Mouse (Mus musculus) R1 (cell line): ENCODE measurements around the gene Acp4.

Experiments used
- DNase-seq: peaks from one replicate; pipeline ENCODE4 v3.0.0-alpha.2; 2018; ENCODE audit warnings: low read depth, low spot score

Acp4 gene

GRCm38 (mm10) chr7:44257278-44257677 is at the start of gene Acp4:
Gene Acp4, minus strand, starts transcription at chr7:44257378.
- no peak for DNase-seq

- no peak for DNase-seq
Observed at GRCm38 (mm10) chr7:44306516-44307240, 49.5 kb upstream of the Acp4 start, which contains the start of gene Clec11a. Gene Clec11a, minus strand, starts transcription at chr7:44306902.

- no peak for DNase-seq
Observed at GRCm38 (mm10) chr7:44305686-44306085, 48.5 kb upstream of the Acp4 start.

- peak; percentile 100 for DNase-seq
Observed at GRCm38 (mm10) chr7:44304775-44305641, 47.8 kb upstream of the Acp4 start.

GRCm38 (mm10) chr7:44304463-44304774 is 47.2 kb upstream of the Acp4 start:
- DNase-seq = no peak

GRCm38 (mm10) chr7:44303346-44304340 is 46.5 kb upstream of the Acp4 start:
- DNase-seq = no peak

- DNase-seq = peak; percentile 73
Observed at GRCm38 (mm10) chr7:44297501-44297900, 40.3 kb upstream of the Acp4 start.

GRCm38 (mm10) chr7:44291418-44291817 is 34.2 kb upstream of the Acp4 start:
- peak; percentile 92 for DNase-seq

- no peak for DNase-seq
Observed at GRCm38 (mm10) chr7:44290986-44291385, 33.8 kb upstream of the Acp4 start.

- DNase-seq = peak; percentile 74
Observed at GRCm38 (mm10) chr7:44287760-44288159, 30.6 kb upstream of the Acp4 start.

- no peak for DNase-seq
Observed at GRCm38 (mm10) chr7:44281586-44281985, 24.4 kb upstream of the Acp4 start.

- DNase-seq = no peak
Observed at GRCm38 (mm10) chr7:44280959-44281358, 23.8 kb upstream of the Acp4 start.

GRCm38 (mm10) chr7:44277250-44277622 is 20.1 kb upstream of the Acp4 start:
- DNase-seq = peak; percentile 86

- DNase-seq = peak; percentile 87
Observed at GRCm38 (mm10) chr7:44276461-44277249, 19.5 kb upstream of the Acp4 start.

GRCm38 (mm10) chr7:44275546-44275945 is 18.4 kb upstream of the Acp4 start:
- peak; percentile 52 for DNase-seq

- no peak for DNase-seq
Observed at GRCm38 (mm10) chr7:44274096-44274495, 16.9 kb upstream of the Acp4 start.

GRCm38 (mm10) chr7:44273446-44273845 is 16.3 kb upstream of the Acp4 start:
- DNase-seq = no peak

GRCm38 (mm10) chr7:44272546-44272945 is 15.4 kb upstream of the Acp4 start:
- DNase-seq = no peak

- DNase-seq = peak; percentile 83
Observed at GRCm38 (mm10) chr7:44271309-44271708, 14.1 kb upstream of the Acp4 start.

- no peak for DNase-seq
Observed at GRCm38 (mm10) chr7:44269397-44269796, 12.2 kb upstream of the Acp4 start.

GRCm38 (mm10) chr7:44268117-44268516 is 10.9 kb upstream of the Acp4 start:
- no peak for DNase-seq
